Mouse (Mus musculus) spleen, adult 2 months (tissue): ENCODE data around the gene A030005K14Rik.

Source experiments
- CTCF ChIP-seq: fragments of 200-500 bp; IDR thresholded peaks from 2 replicates; pipeline ENCODE4 v1.5.1; 2011; ENCODE audit warnings: mild to moderate bottlenecking, inconsistent platforms; ENCODE audit not compliant: insufficient read depth, insufficient read length, insufficient replicate concordance; ENCODE audit errors: extremely low read depth
- POLR2A ChIP-seq: fragments of 200-500 bp; IDR thresholded peaks from 2 replicates; pipeline ENCODE4 v1.6.1; 2011; ENCODE audit warnings: low read depth, low read length, inconsistent platforms

DNA sequence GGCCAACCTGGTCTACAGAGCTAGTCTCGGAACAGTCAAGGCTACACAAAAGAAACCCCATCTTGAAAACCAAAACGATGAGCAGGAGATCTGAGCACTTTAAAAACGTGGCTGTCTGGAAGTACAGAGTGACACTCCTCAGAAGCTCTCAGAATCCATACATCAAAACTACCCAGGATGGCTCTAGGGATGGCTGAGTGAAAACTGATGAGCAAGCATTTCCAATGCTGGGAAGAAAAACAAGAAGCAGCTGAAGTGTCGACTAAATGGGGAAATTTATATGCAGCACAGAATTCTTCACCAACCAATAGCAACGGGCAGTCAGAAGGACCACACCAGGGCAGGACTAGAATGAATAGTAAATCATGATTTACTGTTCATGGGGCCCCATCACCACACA, 24.7 kb downstream of the A030005K14Rik start:
- no peak for TF ChIP-seq CTCF
- no peak for TF ChIP-seq POLR2A
